Mouse (Mus musculus) embryonic facial prominence, embryonic 15.5 days (tissue): ENCODE data around the gene Dnajc25. TPM values are rescaled to one million over a fixed set of nuclear protein-coding genes. Genes with fewer than 3 reads are reported as not detected.

Source experiments
- polyA plus RNA-seq: library from polyadenylated mRNA; unstranded; fragments of >200 nt; fragmentation: Nextera tagmentation; extraction: Ambion mirVana; gene quantifications from 2 replicates; pipeline ENCODE4 v1.2.1, GENCODE M21; 2015

Gene Dnajc25
- polyA plus RNA-seq, 1 experiment from 2014 or later, result 14.2 TPM

Other genes with a start within 250 kb of the Dnajc25 start
- 0.12 TPM in 1 of 2 replicates, not detected in the other for gene Olfr267, start 207.3 kb upstream of the Dnajc25 start, polyA plus RNA-seq
- gene Ecpas, start 82.3 kb upstream of the Dnajc25 start, polyA plus RNA-seq, result 26.8 and 34.8 TPM in 2 replicates
- 0.74 and 0.80 TPM in 2 replicates for gene Zkscan16, start 51.4 kb upstream of the Dnajc25 start, polyA plus RNA-seq
- gene Ptgr1, start 7.9 kb upstream of the Dnajc25 start, polyA plus RNA-seq, result 28.1 and 29.3 TPM in 2 replicates
- gene Gm20503, start 8.1 kb downstream of the Dnajc25 start, polyA plus RNA-seq, result 17.7 and 23.8 TPM in 2 replicates
- 121 and 132 TPM in 2 replicates for gene Gng10, start 40.0 kb downstream of the Dnajc25 start, polyA plus RNA-seq
- not detected in 2 replicates for gene AI481877, start 143.9 kb downstream of the Dnajc25 start, polyA plus RNA-seq
- gene Ugcg, start 194.2 kb downstream of the Dnajc25 start, polyA plus RNA-seq, result 10.4 and 12.1 TPM in 2 replicates